Mouse (Mus musculus) embryonic facial prominence, embryonic 14.5 days (tissue): ENCODE data around the gene Chl1. TPM values are rescaled to one million over a fixed set of nuclear protein-coding genes. Genes with fewer than 3 reads are reported as not detected.
A peak's percentile ranks its signal among the peaks of the same experiment; 100 is the strongest.

Experiments
- ATAC-seq: fragments of 200-750 bp; cut with Nextera tagmentation; 2 replicates; pipeline ENCODE4 v1.8.0; 2017; ENCODE audit warnings: low read depth, moderate number of reproducible peaks, moderate TSS enrichment
- DNase-seq: peaks from one replicate; pipeline ENCODE4 v3.0.0-alpha.2; 2015; ENCODE audit warnings: low spot score
- H3K27ac ChIP-seq: fragments of 300-500 bp; sonication (generic); replicated peaks from 2 replicates; pipeline ENCODE4 v1.5.1; 2014; ENCODE audit warnings: low read depth, mild to moderate bottlenecking, low read length, moderate library complexity
- H3K27me3 ChIP-seq: fragments of 300-500 bp; sonication (generic); replicated peaks from 2 replicates; pipeline ENCODE4 v1.6.1; 2014; ENCODE audit warnings: low read length; ENCODE audit not compliant: control insufficient read depth, insufficient read depth
- H3K36me3 ChIP-seq: fragments of 300-500 bp; sonication (generic); 2 replicates; pipeline ENCODE4 v1.6.1; 2014; ENCODE audit warnings: low read length, mixed read lengths; ENCODE audit not compliant: control insufficient read depth, insufficient read depth
- H3K4me1 ChIP-seq: fragments of 300-500 bp; sonication (generic); 2 replicates; pipeline ENCODE4 v1.6.1; 2014; ENCODE audit warnings: antibody characterized with exemption, low read length; ENCODE audit not compliant: control insufficient read depth, insufficient read depth
- H3K4me2 ChIP-seq: fragments of 300-500 bp; sonication (generic); 2 replicates; pipeline ENCODE4 v1.6.1; 2014; ENCODE audit warnings: low read depth, mild to moderate bottlenecking, low read length, moderate library complexity, mixed read lengths
- H3K4me3 ChIP-seq: fragments of 300-500 bp; sonication (generic); 2 replicates; pipeline ENCODE4 v1.5.1; 2014; ENCODE audit warnings: low read depth, mild to moderate bottlenecking, low read length
- H3K9ac ChIP-seq: fragments of 300-500 bp; sonication (generic); 2 replicates; pipeline ENCODE4 v1.6.1; 2014; ENCODE audit warnings: low read depth, mild to moderate bottlenecking, low read length, moderate library complexity, mixed read lengths
- H3K9me3 ChIP-seq: fragments of 300-500 bp; sonication (generic); 2 replicates; pipeline ENCODE4 v1.6.1; 2016; ENCODE audit warnings: low read length; ENCODE audit not compliant: control insufficient read depth
- WGBS: fragments of 180-500 bp; shearing (Covaris S2); extraction: QIAGEN DNeasy Blood & Tissue Kit; methylation state at CpG from one replicate; pipeline ENCODE4 v1.1.7; 2014; 5-methylcytosine and 5-hydroxymethylcytosine counted together
- polyA plus RNA-seq: library from polyadenylated mRNA; unstranded; fragments of >200 nt; fragmentation: Nextera tagmentation; extraction: Ambion mirVana; gene quantifications from 2 replicates; pipeline ENCODE4 v1.2.1, GENCODE M21; 2014

Gene Chl1
- 4.7 and 5.5 TPM in 2 replicates for polyA plus RNA-seq

GRCm38 (mm10) chr6:103510392-103511289 is at the start of gene Chl1:
TSS of gene Chl1 (plus strand) at chr6:103510586.
- peak; percentile 80 for ATAC-seq
- Histone ChIP-seq H3K4me3 (peak within 1 kb of the TSS; percentile 40), H3K9ac (peak within 1 kb of the TSS; percentile 43; the same call in 1 of the 2 replicates), H3K4me2 (peak within 1 kb of the TSS; percentile 57), H3K27me3 (peaks cover 45% of the 10 kb centered on the region), H3K4me1 (peaks cover 2% of the 10 kb centered on the region; the same call in 1 of the 2 replicates), H3K36me3 (no peaks in the 10 kb centered on the region), H3K27ac (no peak within 1 kb of the TSS), H3K9me3 (no peaks in the 10 kb centered on the region)
- 3% methylated on average over 25 of the region's 25 CpGs for WGBS
- peak; percentile 60 for DNase-seq

GRCm38 (mm10) chr6:103465479-103466080 is 44.8 kb upstream of the Chl1 start:
- Histone ChIP-seq H3K9me3 (no peaks in the 10 kb centered on the region), H3K27ac (no peak overlapping the region), H3K4me2 (no peak overlapping the region), H3K27me3 (no peaks in the 10 kb centered on the region), H3K9ac (no peak overlapping the region), H3K4me1 (no peaks in the 10 kb centered on the region), H3K36me3 (no peaks in the 10 kb centered on the region), H3K4me3 (no peak overlapping the region)
- WGBS: 78% methylated on average over 5 of the region's 5 CpGs
- no peak for DNase-seq
- no peak for ATAC-seq

DNA sequence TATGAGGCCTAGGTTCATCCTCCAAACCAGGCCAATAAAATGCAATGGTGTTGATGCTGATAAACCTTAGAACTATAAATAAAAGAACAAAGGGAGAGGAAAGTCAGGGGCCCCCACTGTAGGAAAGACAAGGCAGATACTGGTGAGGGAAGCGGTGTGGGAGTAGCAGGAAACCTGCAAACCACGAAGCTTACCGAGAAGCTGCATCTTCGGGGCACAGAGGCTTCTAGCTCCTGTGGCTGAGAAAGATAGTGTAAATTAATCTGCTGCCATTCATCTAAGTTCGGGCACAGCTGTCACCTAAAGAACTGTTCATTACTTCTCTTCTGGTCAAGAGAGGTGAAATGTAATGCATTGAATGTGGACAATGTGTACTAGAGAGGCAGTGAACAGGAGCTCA is 37.1 kb upstream of the Chl1 start:
- no peaks in the 10 kb centered on the region for H3K4me1 ChIP-seq
- ATAC-seq (no peak), DNase-seq (no peak)
- no peak overlapping the region for H3K4me2 ChIP-seq
- no peak overlapping the region for H3K27ac ChIP-seq
- WGBS: 73% methylated on average over 5 of the region's 5 CpGs
- H3K9me3 ChIP-seq: no peaks in the 10 kb centered on the region
- no peak overlapping the region for H3K9ac ChIP-seq
- H3K27me3 ChIP-seq: no peaks in the 10 kb centered on the region
- no peak overlapping the region for H3K4me3 ChIP-seq
- no peaks in the 10 kb centered on the region for H3K36me3 ChIP-seq

GRCm38 (mm10) chr6:103487199-103487598 is 23.2 kb upstream of the Chl1 start:
- 30% methylated on average over 1 of the region's 1 CpGs for WGBS
- H3K27ac ChIP-seq: no peak overlapping the region
- DNase-seq (peak; percentile 5), ATAC-seq (no peak)
- H3K36me3 ChIP-seq: no peaks in the 10 kb centered on the region
- H3K9me3 ChIP-seq: no peaks in the 10 kb centered on the region
- H3K9ac ChIP-seq: no peak overlapping the region
- H3K4me1 ChIP-seq: no peaks in the 10 kb centered on the region
- H3K4me2 ChIP-seq: no peak overlapping the region
- H3K27me3 ChIP-seq: no peaks in the 10 kb centered on the region
- H3K4me3 ChIP-seq: no peak overlapping the region

DNA sequence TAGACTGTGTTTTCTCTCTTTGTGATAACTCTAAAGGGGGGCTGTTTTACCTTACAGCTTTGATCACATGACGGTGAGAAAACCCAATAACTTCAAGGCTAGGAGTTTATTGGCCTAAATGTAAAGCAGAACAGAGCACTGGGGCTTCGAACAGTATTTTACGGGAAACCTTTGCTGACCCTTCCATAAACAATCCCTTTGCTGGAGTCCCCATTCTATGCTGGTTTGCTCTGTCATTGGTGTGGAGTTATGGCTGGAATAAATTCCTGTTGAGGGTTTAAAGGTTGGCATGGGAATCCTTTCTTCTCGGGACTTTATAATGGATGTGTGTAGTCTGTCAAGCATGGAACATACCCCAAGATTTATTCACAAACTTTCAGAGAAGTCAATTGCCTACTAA is 12.0 kb upstream of the Chl1 start:
- Histone ChIP-seq H3K27me3 (no peaks in the 10 kb centered on the region), H3K4me2 (no peak overlapping the region), H3K4me1 (no peaks in the 10 kb centered on the region), H3K9ac (no peak overlapping the region), H3K9me3 (no peaks in the 10 kb centered on the region), H3K4me3 (no peak overlapping the region), H3K27ac (no peak overlapping the region), H3K36me3 (no peaks in the 10 kb centered on the region)
- ATAC-seq (no peak), DNase-seq (no peak)
- WGBS: 67% methylated on average over 4 of the region's 4 CpGs

DNA sequence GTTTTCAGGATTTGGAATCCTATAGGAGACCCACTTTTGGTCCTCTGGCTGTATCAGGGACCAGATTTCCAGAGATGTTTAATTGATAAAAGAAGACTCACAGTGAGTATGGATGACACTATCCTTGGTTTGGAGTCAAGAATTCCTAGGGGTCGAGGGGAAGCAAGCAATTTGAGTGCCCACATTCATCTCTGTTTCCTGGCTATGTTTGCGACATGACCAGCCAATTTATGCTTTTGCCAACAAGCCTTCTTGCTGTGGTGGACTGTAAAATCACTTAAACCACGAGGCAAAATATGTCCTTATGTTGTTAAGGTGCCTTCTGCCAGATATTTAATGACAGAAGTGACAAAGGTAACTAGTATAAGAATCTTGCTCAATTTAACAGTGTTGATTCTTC is 6.3 kb upstream of the Chl1 start:
- Histone ChIP-seq H3K4me1 (no peaks in the 10 kb centered on the region), H3K9me3 (no peaks in the 10 kb centered on the region), H3K4me3 (no peak overlapping the region), H3K36me3 (no peaks in the 10 kb centered on the region), H3K9ac (no peak overlapping the region), H3K4me2 (no peak overlapping the region), H3K27ac (no peak overlapping the region), H3K27me3 (no peaks in the 10 kb centered on the region; the same call in 1 of the 2 replicates)
- WGBS: 56% methylated on average over 3 of the region's 3 CpGs
- ATAC-seq (no peak), DNase-seq (no peak)

DNA sequence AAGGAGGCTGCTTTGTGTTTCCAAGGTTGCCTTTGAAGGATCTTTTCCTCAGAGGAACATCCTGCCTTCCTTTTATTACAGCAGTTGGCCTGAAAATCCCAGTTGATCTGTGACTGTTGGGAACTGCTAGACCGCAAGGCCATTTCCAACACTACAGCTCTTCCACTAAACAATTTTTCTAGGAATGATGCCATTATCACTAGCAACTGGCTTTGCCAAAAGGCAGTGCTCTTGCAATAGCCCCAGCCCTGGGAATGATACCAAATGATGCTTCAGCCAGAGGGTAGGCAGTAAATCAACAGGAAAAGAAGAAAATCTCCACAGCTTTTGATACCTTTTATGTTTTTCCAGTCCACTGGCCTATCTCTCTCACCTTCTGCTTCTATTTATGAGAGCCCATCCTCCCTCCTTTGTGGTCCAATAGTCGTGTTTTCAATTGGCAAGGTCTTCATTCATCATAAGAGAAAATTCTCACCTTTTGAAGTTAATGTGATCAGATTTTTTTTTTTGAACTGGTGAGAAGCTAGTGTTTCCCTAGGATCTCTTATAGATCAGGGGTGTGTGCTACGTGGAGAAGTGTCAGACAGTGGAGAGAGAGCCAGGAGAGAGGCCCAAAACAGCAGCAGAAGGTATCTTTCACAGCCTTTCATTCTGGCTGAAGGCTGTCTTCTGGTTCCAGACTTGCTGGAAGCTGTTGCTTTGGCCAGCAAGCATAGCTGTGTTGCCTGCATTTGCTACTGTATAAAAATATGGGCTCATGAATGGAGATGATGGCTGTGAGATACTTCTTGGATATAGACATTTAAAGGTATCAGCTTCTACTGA is 2.4 kb upstream of the Chl1 start:
- no peak overlapping the region for H3K9ac ChIP-seq
- H3K4me1 ChIP-seq: peaks cover 2% of the 10 kb centered on the region; the same call in 1 of the 2 replicates

DNA sequence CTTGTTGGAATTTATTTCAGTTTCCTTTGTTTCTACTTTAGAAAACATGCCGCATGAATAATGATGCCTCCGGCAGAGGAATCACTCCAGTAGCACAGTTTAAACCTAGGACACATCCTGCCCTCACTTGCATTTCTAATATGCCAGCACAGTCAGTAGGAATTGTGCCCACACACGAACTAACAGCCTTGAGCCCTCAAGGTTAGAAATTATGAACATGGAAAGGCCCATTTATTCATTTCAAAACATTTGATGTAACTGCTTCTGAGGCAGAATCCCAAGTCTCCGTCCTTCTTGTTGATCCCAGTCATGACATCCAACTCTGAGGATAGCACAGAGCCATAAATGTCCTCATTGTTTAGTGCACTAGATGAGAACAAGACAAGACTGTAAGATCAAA is 790 bp upstream of the Chl1 start:
- no peak for DNase-seq
- no peak overlapping the region for H3K4me3 ChIP-seq

More for the DNA sequence above, 2.4 kb upstream of the Chl1 start:
- DNase-seq: no peak
- no peak overlapping the region for H3K4me3 ChIP-seq
- H3K27me3 ChIP-seq: peaks cover 38% of the 10 kb centered on the region
- H3K4me2 ChIP-seq: no peak overlapping the region
- H3K36me3 ChIP-seq: no peaks in the 10 kb centered on the region
- H3K27ac ChIP-seq: no peak overlapping the region
- WGBS: 63% methylated on average over 3 of the region's 3 CpGs
- ATAC-seq: no peak
- H3K9me3 ChIP-seq: no peaks in the 10 kb centered on the region

More for the DNA sequence above, 790 bp upstream of the Chl1 start:
- H3K36me3 ChIP-seq: no peaks in the 10 kb centered on the region
- peaks cover 45% of the 10 kb centered on the region for H3K27me3 ChIP-seq
- H3K27ac ChIP-seq: no peak overlapping the region
- H3K9me3 ChIP-seq: no peaks in the 10 kb centered on the region
- H3K9ac ChIP-seq: no peak overlapping the region
- peaks cover 2% of the 10 kb centered on the region; the same call in 1 of the 2 replicates for H3K4me1 ChIP-seq
- H3K4me2 ChIP-seq: no peak overlapping the region
- no peak for ATAC-seq
- WGBS: 57% methylated on average over 4 of the region's 4 CpGs
